Mouse (Mus musculus): ENCODE measurements around the gene Fbxo2. TPM values are rescaled to one million over a fixed set of nuclear protein-coding genes. Genes with fewer than 3 reads are reported as not detected.

Fbxo2 gene
- total RNA-seq, 1 experiment: 16.5 TPM

- no peaks in the 10 kb centered on the region for H3K4me1 ChIP-seq (ENCODE audit: control insufficient read depth in 2 of 2, insufficient read depth in 2 of 2, low read length in 2 of 2, poor library complexity in 1 of 2)
- no peak for TF ChIP-seq CHD2 (IDR thresholded peaks at IDR 0.05; ENCODE audit: low read depth, low read length)
- no peak for TF ChIP-seq MAFK (IDR thresholded peaks at IDR 0.05; ENCODE audit: insufficient read depth, low read depth, low read length)
- TF ChIP-seq ZC3H11A (IDR thresholded peaks at IDR 0.05; ENCODE audit: borderline replicate concordance, low read depth, low read length): no peak
- TF ChIP-seq HCFC1 (IDR thresholded peaks at IDR 0.05; ENCODE audit: borderline replicate concordance, insufficient read depth, low read length): no peak
- TF ChIP-seq ZNF384 (IDR thresholded peaks at IDR 0.05; ENCODE audit: low read depth, low read length): no peak
- no peaks in the 10 kb centered on the region for H3K36me3 ChIP-seq (ENCODE audit: control insufficient read depth, insufficient read depth, low read length, poor library complexity, severe bottlenecking)
- H3K9me3 ChIP-seq (ENCODE audit: control insufficient read depth, insufficient read depth, low read depth, low read length): no peaks in the 10 kb centered on the region
- no peak overlapping the region for H3K27ac ChIP-seq (ENCODE audit: insufficient read depth, low read depth, low read length, poor library complexity, severe bottlenecking)
- no peak for DNase-seq (ENCODE audit: low read depth, low spot score)
- H3K4me3 ChIP-seq (ENCODE audit: insufficient read depth in 1 of 2, low read depth in 1 of 2, low read length in 2 of 2, poor library complexity in 1 of 2, severe bottlenecking in 1 of 2): no peak overlapping the region
- H3K9ac ChIP-seq (ENCODE audit: insufficient read depth, low read depth, low read length, poor library complexity, severe bottlenecking): no peak overlapping the region
- in situ Hi-C loops (cut with MboI; ENCODE audit: low sequenced_read_pairs in 2 of 2, unreplicated experiment in 2 of 2): no loop called here
These were observed 43.8 kb downstream of the Fbxo2 start for GRCm38 (mm10) chr4:148204061-148204872.

GRCm38 (mm10) chr4:148204873-148205232, 44.4 kb downstream of the Fbxo2 start:
- H3K36me3 ChIP-seq (ENCODE audit: control insufficient read depth, insufficient read depth, low read length, poor library complexity, severe bottlenecking): no peaks in the 10 kb centered on the region
- no peak overlapping the region for H3K27ac ChIP-seq (ENCODE audit: insufficient read depth, low read depth, low read length, poor library complexity, severe bottlenecking)
- in situ Hi-C loops (cut with MboI; ENCODE audit: low sequenced_read_pairs in 2 of 2, unreplicated experiment in 2 of 2): no loop called here
- H3K4me3 ChIP-seq (ENCODE audit: insufficient read depth in 1 of 2, low read depth in 1 of 2, low read length in 2 of 2, poor library complexity in 1 of 2, severe bottlenecking in 1 of 2): no peak overlapping the region
- DNase-seq (ENCODE audit: low read depth, low spot score): no peak
- no peak overlapping the region for H3K9ac ChIP-seq (ENCODE audit: insufficient read depth, low read depth, low read length, poor library complexity, severe bottlenecking)
- no peaks in the 10 kb centered on the region for H3K9me3 ChIP-seq (ENCODE audit: control insufficient read depth, insufficient read depth, low read depth, low read length)
- no peaks in the 10 kb centered on the region for H3K4me1 ChIP-seq (ENCODE audit: control insufficient read depth in 2 of 2, insufficient read depth in 2 of 2, low read length in 2 of 2, poor library complexity in 1 of 2)
- TF ChIP-seq HCFC1 (IDR thresholded peaks at IDR 0.05; ENCODE audit: borderline replicate concordance, insufficient read depth, low read length): no peak
- no peak for TF ChIP-seq ZNF384 (IDR thresholded peaks at IDR 0.05; ENCODE audit: low read depth, low read length)
- TF ChIP-seq MAFK (IDR thresholded peaks at IDR 0.05; ENCODE audit: insufficient read depth, low read depth, low read length): no peak
- TF ChIP-seq CHD2 (IDR thresholded peaks at IDR 0.05; ENCODE audit: low read depth, low read length): no peak
- TF ChIP-seq ZC3H11A (IDR thresholded peaks at IDR 0.05; ENCODE audit: borderline replicate concordance, low read depth, low read length): no peak

GRCm38 (mm10) chr4:148214460-148215136, 54.2 kb downstream of the Fbxo2 start:
- Histone ChIP-seq H3K4me3 (ENCODE audit: insufficient read depth in 1 of 2, low read depth in 1 of 2, low read length in 2 of 2, poor library complexity in 1 of 2, severe bottlenecking in 1 of 2) (no peak overlapping the region), H3K27ac (ENCODE audit: insufficient read depth, low read depth, low read length, poor library complexity, severe bottlenecking) (no peak overlapping the region), H3K36me3 (ENCODE audit: control insufficient read depth, insufficient read depth, low read length, poor library complexity, severe bottlenecking) (no peaks in the 10 kb centered on the region), H3K4me1 (ENCODE audit: control insufficient read depth in 2 of 2, insufficient read depth in 2 of 2, low read length in 2 of 2, poor library complexity in 1 of 2) (peaks cover 0 to 8% of the 10 kb centered on the region in 2 experiments; a peak in 1 of 4 replicates), H3K9ac (ENCODE audit: insufficient read depth, low read depth, low read length, poor library complexity, severe bottlenecking) (no peak overlapping the region), H3K9me3 (ENCODE audit: control insufficient read depth, insufficient read depth, low read depth, low read length) (no peaks in the 10 kb centered on the region)
- no peak for DNase-seq (ENCODE audit: low read depth, low spot score)
- in situ Hi-C loops (cut with MboI; ENCODE audit: low sequenced_read_pairs in 2 of 2, unreplicated experiment in 2 of 2): no loop called here
- TF ChIP-seq ZC3H11A (IDR thresholded peaks at IDR 0.05; ENCODE audit: borderline replicate concordance, low read depth, low read length) (no peak), CHD2 (IDR thresholded peaks at IDR 0.05; ENCODE audit: low read depth, low read length) (no peak), MAFK (IDR thresholded peaks at IDR 0.05; ENCODE audit: insufficient read depth, low read depth, low read length) (no peak), HCFC1 (IDR thresholded peaks at IDR 0.05; ENCODE audit: borderline replicate concordance, insufficient read depth, low read length) (no peak), ZNF384 (IDR thresholded peaks at IDR 0.05; ENCODE audit: low read depth, low read length) (no peak)

- in situ Hi-C loops (cut with MboI; ENCODE audit: low sequenced_read_pairs in 2 of 2, unreplicated experiment in 2 of 2): no loop called here
These were observed 55.0 kb downstream of the Fbxo2 start for GRCm38 (mm10) chr4:148215264-148215900.

More at GRCm38 (mm10) chr4:148215264-148215900, 55.0 kb downstream of the Fbxo2 start:
- Histone ChIP-seq H3K4me1 (ENCODE audit: control insufficient read depth in 2 of 2, insufficient read depth in 2 of 2, low read length in 2 of 2, poor library complexity in 1 of 2) (peaks cover 0 to 8% of the 10 kb centered on the region in 2 experiments; a peak in 1 of 4 replicates), H3K36me3 (ENCODE audit: control insufficient read depth, insufficient read depth, low read length, poor library complexity, severe bottlenecking) (no peaks in the 10 kb centered on the region), H3K9me3 (ENCODE audit: control insufficient read depth, insufficient read depth, low read depth, low read length) (no peaks in the 10 kb centered on the region), H3K27ac (ENCODE audit: insufficient read depth, low read depth, low read length, poor library complexity, severe bottlenecking) (no peak overlapping the region; the same call in 1 of the 2 replicates), H3K9ac (ENCODE audit: insufficient read depth, low read depth, low read length, poor library complexity, severe bottlenecking) (no peak overlapping the region), H3K4me3 (ENCODE audit: insufficient read depth in 1 of 2, low read depth in 1 of 2, low read length in 2 of 2, poor library complexity in 1 of 2, severe bottlenecking in 1 of 2) (no peak overlapping the region)
- DNase-seq (ENCODE audit: low read depth, low spot score): no peak
- TF ChIP-seq ZC3H11A (IDR thresholded peaks at IDR 0.05; ENCODE audit: borderline replicate concordance, low read depth, low read length) (no peak), CHD2 (IDR thresholded peaks at IDR 0.05; ENCODE audit: low read depth, low read length) (no peak), MAFK (IDR thresholded peaks at IDR 0.05; ENCODE audit: insufficient read depth, low read depth, low read length) (no peak), ZNF384 (IDR thresholded peaks at IDR 0.05; ENCODE audit: low read depth, low read length) (no peak), HCFC1 (IDR thresholded peaks at IDR 0.05; ENCODE audit: borderline replicate concordance, insufficient read depth, low read length) (no peak)

Other genes starting within 250 kb of the Fbxo2 start
- 26.2 and 50.0 TPM in 2 replicates for gene Plod1, start 223.9 kb upstream of the Fbxo2 start, total RNA-seq (2012; rRNA removed)
- gene 2510039O18Rik, start 219.7 kb upstream of the Fbxo2 start, total RNA-seq (2012; rRNA removed): 73.5 and 115 TPM in 2 replicates
- 0.95 and 3.8 TPM in 2 replicates for gene Nppb, start 174.8 kb upstream of the Fbxo2 start, total RNA-seq (2012; rRNA removed)
- 0.37 TPM in 1 of 2 replicates, not detected in the other for gene Nppa, start 159.9 kb upstream of the Fbxo2 start, total RNA-seq (2012; rRNA removed)
- gene Clcn6, start 121.8 kb upstream of the Fbxo2 start, total RNA-seq (2012; rRNA removed): 32.5 and 49.1 TPM in 2 replicates
- gene Mthfr, start 121.5 kb upstream of the Fbxo2 start, total RNA-seq (2012; rRNA removed): 34.0 and 51.7 TPM in 2 replicates
- gene Agtrap, start 72.6 kb upstream of the Fbxo2 start, total RNA-seq (2012; rRNA removed): 122 and 158 TPM in 2 replicates
- 34.0 and 54.5 TPM in 2 replicates for gene Mad2l2, start 30.2 kb upstream of the Fbxo2 start, total RNA-seq (2012; rRNA removed)
- gene Draxin, start 29.9 kb upstream of the Fbxo2 start, total RNA-seq (2012; rRNA removed): 0.76 and 1.3 TPM in 2 replicates
- 43.8 and 49.4 TPM in 2 replicates for gene Fbxo6, start 8.5 kb upstream of the Fbxo2 start, total RNA-seq (2012; rRNA removed)
- gene Fbxo44, start 139 bp upstream of the Fbxo2 start, total RNA-seq (2012; rRNA removed): 5.1 and 11.0 TPM in 2 replicates
- 1.6 and 2.2 TPM in 2 replicates for gene Disp3, start 127.3 kb downstream of the Fbxo2 start, total RNA-seq (2012; rRNA removed)

Measured in ES-E14 (cell line).